Mouse (Mus musculus): Measurements from ENCODE around the gene Sec24c. TPM values are rescaled to one million over a fixed set of nuclear protein-coding genes. Genes with fewer than 3 reads are reported as not detected.

Sec24c gene
- polyA plus RNA-seq, 2 experiments = 28.4 to 37.1 TPM

DNA sequence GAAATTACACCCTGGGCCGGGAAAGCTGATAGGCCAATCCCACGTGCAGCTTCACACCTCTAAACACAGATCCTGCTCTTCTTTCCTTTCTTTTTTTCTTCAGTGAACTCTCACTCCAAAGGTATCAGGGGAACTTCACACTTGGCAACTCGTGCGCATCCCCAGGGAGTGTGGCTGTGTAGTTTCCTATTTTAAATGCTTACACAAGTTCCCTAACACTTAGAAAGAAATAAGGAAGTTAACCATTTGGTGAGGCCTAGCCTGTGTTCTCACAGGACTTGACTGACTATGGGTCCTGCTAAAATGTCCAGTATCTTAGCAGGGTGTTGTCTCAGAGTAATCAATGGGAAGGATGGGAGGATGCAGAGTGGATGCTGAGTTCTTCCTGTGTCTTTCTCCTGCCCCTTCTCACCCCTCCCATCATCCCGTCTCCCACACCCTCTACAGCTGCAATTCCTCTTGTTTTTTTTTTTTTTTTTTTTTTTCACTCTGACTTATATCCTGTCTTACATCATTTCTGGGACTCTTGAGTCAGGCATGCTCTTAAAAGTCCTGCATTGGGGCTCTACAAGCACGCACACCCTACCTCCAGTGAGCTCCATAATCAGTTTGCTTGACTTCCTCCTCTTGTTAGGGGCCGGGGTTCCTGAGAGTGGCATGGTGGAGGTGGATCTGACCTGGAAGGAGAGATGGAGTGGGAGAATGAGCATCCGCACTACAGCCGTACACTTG, 19.3 kb upstream of the Sec24c start:
- no peaks in the 10 kb centered on the region for H3K4me1 ChIP-seq (replicated peaks; ENCODE audit: control insufficient read depth in 2 of 2, insufficient read depth in 2 of 2, low read length in 1 of 2)
- TF ChIP-seq EP300 (IDR thresholded peaks at IDR 0.05; ENCODE audit: low read depth) = no peak
- TF ChIP-seq CTCF (IDR thresholded peaks at IDR 0.05; ENCODE audit: low read depth) = no peak
- no peak overlapping the region for H3K4me3 ChIP-seq (ENCODE audit: insufficient read depth in 1 of 2, low read depth in 2 of 2, low read length in 2 of 2)
- DNase-seq (ENCODE audit: low read depth in 3 of 3, low spot score in 3 of 3) (no peak), ATAC-seq (ENCODE audit: insufficient read depth) (no peak)
- no peaks in the 10 kb centered on the region for H3K36me3 ChIP-seq (replicated peaks; ENCODE audit: control insufficient read depth, insufficient read depth, low read depth)
- H3K9me3 ChIP-seq (ENCODE audit: control insufficient read depth, low read length) = no peaks in the 10 kb centered on the region
- H3K4me2 ChIP-seq (ENCODE audit: low read depth) = no peak overlapping the region
- H3K27me3 ChIP-seq (ENCODE audit: control insufficient read depth, insufficient read depth, low read length) = no peaks in the 10 kb centered on the region
- no peak overlapping the region for H3K9ac ChIP-seq (replicated peaks)
- WGBS (ENCODE audit: insufficient replicate concordance) = 54% methylated on average over 9 of the region's 9 CpGs
- H3K27ac ChIP-seq = no peak overlapping the region

DNA sequence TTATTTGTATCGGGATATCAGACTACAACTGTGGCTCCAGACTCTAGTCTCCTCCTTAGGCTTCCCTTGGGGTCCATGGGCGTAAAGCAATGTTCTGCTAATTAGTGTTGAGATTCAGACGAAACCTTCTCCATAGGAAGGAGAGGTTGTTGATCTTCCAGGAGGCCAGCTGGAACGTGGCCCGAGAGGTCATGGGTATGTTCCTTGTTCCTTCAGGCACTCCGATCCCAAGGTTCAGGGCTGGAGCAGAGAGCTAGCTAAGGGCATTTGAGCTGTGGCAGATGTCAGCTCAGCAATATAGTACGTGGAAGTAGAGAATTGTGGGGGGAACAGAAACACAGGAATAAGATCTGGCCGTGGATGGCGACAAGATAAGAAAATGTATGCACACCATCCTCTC, 18.4 kb upstream of the Sec24c start:
- no peak overlapping the region for H3K9ac ChIP-seq (replicated peaks)
- WGBS (ENCODE audit: insufficient replicate concordance) = 68% methylated on average over 9 of the region's 9 CpGs
- DNase-seq (ENCODE audit: low read depth in 3 of 3, low spot score in 3 of 3) = no peak
- H3K27ac ChIP-seq = no peak overlapping the region
- TF ChIP-seq EP300 (IDR thresholded peaks at IDR 0.05; ENCODE audit: low read depth) = no peak
- TF ChIP-seq CTCF (IDR thresholded peaks at IDR 0.05; ENCODE audit: low read depth) = no peak
- no peaks in the 10 kb centered on the region for H3K9me3 ChIP-seq (ENCODE audit: control insufficient read depth, low read length)
- no peaks in the 10 kb centered on the region for H3K27me3 ChIP-seq (ENCODE audit: control insufficient read depth, insufficient read depth, low read length)
- 0 out of 4 replicates have a peak, but pooled peaks cover 0 to 2% of the 10 kb centered on the region in 2 experiments for H3K4me1 ChIP-seq (replicated peaks; ENCODE audit: control insufficient read depth in 2 of 2, insufficient read depth in 2 of 2, low read length in 1 of 2)
- no peaks in the 10 kb centered on the region for H3K36me3 ChIP-seq (replicated peaks; ENCODE audit: control insufficient read depth, insufficient read depth, low read depth)
- H3K4me3 ChIP-seq (ENCODE audit: insufficient read depth in 1 of 2, low read depth in 2 of 2, low read length in 2 of 2) = no peak overlapping the region
- no peak overlapping the region for H3K4me2 ChIP-seq (ENCODE audit: low read depth)
- no peak for ATAC-seq (ENCODE audit: insufficient read depth)

DNA sequence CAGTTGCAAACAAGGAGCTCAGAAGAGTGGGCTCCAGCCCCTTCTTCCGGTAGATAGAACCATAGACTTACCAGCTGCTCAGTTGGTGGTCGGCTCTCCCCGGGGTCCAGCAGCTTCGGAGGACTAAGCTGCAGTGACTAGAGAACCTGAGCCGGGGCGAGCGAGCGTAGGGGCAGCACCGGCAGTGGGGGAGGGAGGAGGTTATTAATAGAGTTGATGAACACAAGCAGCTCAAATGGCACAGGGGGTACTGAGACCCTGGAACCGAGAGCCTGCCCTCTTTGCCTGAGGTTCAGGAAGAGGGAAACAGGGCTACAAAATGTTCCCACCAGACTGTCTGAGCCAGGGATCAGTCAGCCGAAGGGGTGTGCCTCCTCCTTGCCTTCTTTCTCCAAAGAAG, 17.7 kb upstream of the Sec24c start, which contains the start of gene Myoz1:
Gene Myoz1 (minus strand): TSS at position 180 of the 400 bp plus-strand sequence.
- H3K9ac ChIP-seq (replicated peaks) = no peak within 1 kb of the TSS
- no peak for DNase-seq (ENCODE audit: low read depth in 3 of 3, low spot score in 3 of 3)
- no peak within 1 kb of the TSS for H3K27ac ChIP-seq
- no peaks in the 10 kb centered on the region for H3K9me3 ChIP-seq (ENCODE audit: control insufficient read depth, low read length)
- WGBS (ENCODE audit: insufficient replicate concordance) = 57% methylated on average over 11 of the region's 11 CpGs
- H3K27me3 ChIP-seq (ENCODE audit: control insufficient read depth, insufficient read depth, low read length) = peaks cover 3% of the 10 kb centered on the region
- 0 out of 4 replicates have a peak, but pooled peaks cover 0 to 2% of the 10 kb centered on the region in 2 experiments for H3K4me1 ChIP-seq (replicated peaks; ENCODE audit: control insufficient read depth in 2 of 2, insufficient read depth in 2 of 2, low read length in 1 of 2)
- H3K36me3 ChIP-seq (replicated peaks; ENCODE audit: control insufficient read depth, insufficient read depth, low read depth) = no peaks in the 10 kb centered on the region
- no peak for TF ChIP-seq CTCF (IDR thresholded peaks at IDR 0.05; ENCODE audit: low read depth)
- TF ChIP-seq EP300 (IDR thresholded peaks at IDR 0.05; ENCODE audit: low read depth) = no peak
- no peak within 1 kb of the TSS for H3K4me3 ChIP-seq (ENCODE audit: insufficient read depth in 1 of 2, low read depth in 2 of 2, low read length in 2 of 2)
- H3K4me2 ChIP-seq (ENCODE audit: low read depth) = no peak within 1 kb of the TSS
- no peak for ATAC-seq (ENCODE audit: insufficient read depth)

DNA sequence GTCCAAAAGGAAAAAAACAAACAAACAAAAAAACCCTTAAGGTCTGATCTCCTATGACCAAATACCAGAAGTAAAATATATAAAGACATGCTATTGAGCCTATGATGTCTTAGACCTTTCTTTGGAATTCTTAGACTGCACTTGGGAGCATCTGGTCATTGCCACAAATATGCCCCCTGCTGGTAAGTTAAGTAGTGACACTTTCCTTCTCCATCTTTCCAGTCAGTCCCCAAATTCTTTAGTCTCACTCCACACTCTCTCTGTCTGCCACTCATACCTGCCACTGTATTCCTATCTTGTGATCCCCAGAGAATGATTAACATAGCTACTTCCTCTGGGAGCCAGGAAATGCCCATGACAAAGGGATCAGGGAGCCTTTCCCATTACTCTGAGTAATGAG, 15.8 kb upstream of the Sec24c start:
- no peak overlapping the region for H3K9ac ChIP-seq (replicated peaks)
- TF ChIP-seq EP300 (IDR thresholded peaks at IDR 0.05; ENCODE audit: low read depth) = no peak
- TF ChIP-seq CTCF (IDR thresholded peaks at IDR 0.05; ENCODE audit: low read depth) = peak; percentile 75
- no peak overlapping the region for H3K27ac ChIP-seq
- ATAC-seq (ENCODE audit: insufficient read depth) (no peak), DNase-seq (ENCODE audit: low read depth in 3 of 3, low spot score in 3 of 3) (no peak)
- H3K27me3 ChIP-seq (ENCODE audit: control insufficient read depth, insufficient read depth, low read length) = peaks cover 23% of the 10 kb centered on the region
- 0 out of 4 replicates have a peak, but pooled peaks cover 0 to 2% of the 10 kb centered on the region in 2 experiments for H3K4me1 ChIP-seq (replicated peaks; ENCODE audit: control insufficient read depth in 2 of 2, insufficient read depth in 2 of 2, low read length in 1 of 2)
- no peaks in the 10 kb centered on the region for H3K36me3 ChIP-seq (replicated peaks; ENCODE audit: control insufficient read depth, insufficient read depth, low read depth)
- no peaks in the 10 kb centered on the region for H3K9me3 ChIP-seq (ENCODE audit: control insufficient read depth, low read length)
- no peak overlapping the region for H3K4me3 ChIP-seq (ENCODE audit: insufficient read depth in 1 of 2, low read depth in 2 of 2, low read length in 2 of 2)
- no peak overlapping the region for H3K4me2 ChIP-seq (ENCODE audit: low read depth)

DNA sequence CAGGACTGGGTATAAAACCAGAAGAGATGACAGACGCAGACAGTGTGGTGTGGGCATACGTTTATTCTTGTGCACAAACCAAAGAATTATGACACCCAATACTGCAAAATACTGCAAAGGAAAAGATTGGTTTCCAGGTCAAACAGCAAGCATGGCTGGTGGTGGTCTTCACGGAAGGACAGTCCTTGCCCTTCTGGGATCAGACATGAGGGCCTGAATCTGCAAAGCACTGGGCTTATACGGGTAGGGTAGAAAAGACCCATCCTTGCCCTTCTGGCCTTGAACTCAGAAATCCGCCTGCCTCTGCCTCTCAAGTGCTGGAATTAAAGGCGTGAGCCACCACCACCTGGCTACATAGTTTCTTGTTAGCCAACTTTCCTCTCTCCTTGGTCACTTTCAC, 15.2 kb upstream of the Sec24c start:
- Histone ChIP-seq H3K9me3 (ENCODE audit: control insufficient read depth, low read length) (no peaks in the 10 kb centered on the region), H3K4me2 (ENCODE audit: low read depth) (no peak overlapping the region), H3K4me1 (replicated peaks; ENCODE audit: control insufficient read depth in 2 of 2, insufficient read depth in 2 of 2, low read length in 1 of 2) (0 out of 4 replicates have a peak, but pooled peaks cover 0 to 2% of the 10 kb centered on the region in 2 experiments), H3K27me3 (ENCODE audit: control insufficient read depth, insufficient read depth, low read length) (peaks cover 28% of the 10 kb centered on the region), H3K27ac (no peak overlapping the region), H3K4me3 (ENCODE audit: insufficient read depth in 1 of 2, low read depth in 2 of 2, low read length in 2 of 2) (no peak overlapping the region), H3K36me3 (replicated peaks; ENCODE audit: control insufficient read depth, insufficient read depth, low read depth) (no peaks in the 10 kb centered on the region), H3K9ac (replicated peaks) (no peak overlapping the region)
- TF ChIP-seq EP300 (IDR thresholded peaks at IDR 0.05; ENCODE audit: low read depth) (no peak), CTCF (IDR thresholded peaks at IDR 0.05; ENCODE audit: low read depth) (no peak)
- no peak for DNase-seq (ENCODE audit: low read depth in 3 of 3, low spot score in 3 of 3)
- WGBS (ENCODE audit: insufficient replicate concordance) = 71% methylated on average over 6 of the region's 6 CpGs
- no peak for ATAC-seq (ENCODE audit: insufficient read depth)
